In genomic region chr5:21701351-21702008, GRCm38 (mm10) we compare ENCODE assay signal across 8 mouse cellular contexts. TPM values are rescaled to one million over a fixed set of nuclear protein-coding genes. Genes with fewer than 3 reads are reported as not detected.
DNase-seq lines count a peak whose midpoint lies in the region; ATAC-seq and TF ChIP-seq lines count a peak whose summit lies in the region.

TSS of gene Napepld (minus strand) at chr5:21701396.

- peaks cover 3% of the 10 kb centered on the region; the same call in 1 of the 2 replicates for H3K79me2 ChIP-seq in MEL (ENCODE audit: control insufficient read depth, insufficient read depth, low read length, poor library complexity)

- peak; percentile 99 for ATAC-seq in forebrain, postnatal 0 days
- peak; percentile 99 for ATAC-seq in lung, embryonic 15.5 days (ENCODE audit: borderline replicate concordance, extremely low read depth, low FRiP score, low TSS enrichment)

- H3K4me1 ChIP-seq in MEL (ENCODE audit: control insufficient read depth in 1 of 2, insufficient read depth in 2 of 2, low read length in 2 of 2) = peaks cover 16 to 17% of the 10 kb centered on the region in 2 experiments
- no peaks in the 10 kb centered on the region; the same call in 1 of the 2 replicates for H3K4me1 ChIP-seq in cerebellum, adult 2 months (ENCODE audit: control insufficient read depth, insufficient read depth, low read length)
- H3K4me1 ChIP-seq in forebrain, postnatal 0 days (ENCODE audit: insufficient read depth) = no peaks in the 10 kb centered on the region
- 0 out of 2 replicates have a peak, but pooled peaks cover 4% of the 10 kb centered on the region for H3K4me1 ChIP-seq in lung, embryonic 15.5 days

- H3K9ac ChIP-seq in MEL (ENCODE audit: control insufficient read depth, low read depth, low read length, poor library complexity, severe bottlenecking) = peak within 1 kb of the TSS; percentile 84
- H3K9ac ChIP-seq in forebrain, postnatal 0 days = peak within 1 kb of the TSS; percentile 87
- peak within 1 kb of the TSS; percentile 89 for H3K9ac ChIP-seq in lung, embryonic 15.5 days

- TF ChIP-seq POLR2A in MEL (IDR thresholded peaks at IDR 0.05; ENCODE audit: control insufficient read depth in 1 of 2, insufficient read depth in 1 of 2, low read depth in 1 of 2, low read length in 2 of 2, poor library complexity in 1 of 2) = peak; percentile 100
- peak; percentile 98 for TF ChIP-seq POLR2A in cerebellum, adult 2 months (IDR thresholded peaks at IDR 0.05; ENCODE audit: borderline replicate concordance, insufficient read depth, low read length)

- under 1% methylated on average over 59 of the region's 59 CpGs for WGBS in cerebellum, adult 2 months
- WGBS in forebrain, postnatal 0 days = under 1% methylated on average over 57 of the region's 59 CpGs
- WGBS in lung, embryonic 15.5 days = under 1% methylated on average over 36 of the region's 59 CpGs

- no peaks in the 10 kb centered on the region for H3K27me3 ChIP-seq in MEL (ENCODE audit: control insufficient read depth in 1 of 2, insufficient read depth in 2 of 2, low read length in 2 of 2)
- H3K27me3 ChIP-seq in cerebellum, adult 2 months (ENCODE audit: control insufficient read depth, insufficient read depth, low read length) = no peaks in the 10 kb centered on the region
- H3K27me3 ChIP-seq in forebrain, postnatal 0 days (ENCODE audit: insufficient read depth, low read length) = no peaks in the 10 kb centered on the region
- no peaks in the 10 kb centered on the region for H3K27me3 ChIP-seq in lung, embryonic 15.5 days

- H3K9me3 ChIP-seq in MEL (replicated peaks; ENCODE audit: insufficient read depth, low read length) = no peaks in the 10 kb centered on the region
- no peaks in the 10 kb centered on the region for H3K9me3 ChIP-seq in forebrain, postnatal 0 days (ENCODE audit: low read length)
- H3K9me3 ChIP-seq in lung, embryonic 15.5 days = no peaks in the 10 kb centered on the region

- no peak; a peak in 1 of 6 replicates for TF ChIP-seq CTCF in MEL (IDR thresholded peaks at IDR 0.05 in 2 of 3, conservative IDR thresholded peaks at IDR 0.05 in 1 of 3; ENCODE audit: control insufficient read depth in 1 of 3, insufficient read depth in 1 of 3, low read depth in 2 of 3, low read length in 3 of 3, poor library complexity in 1 of 3, severe bottlenecking in 1 of 3)
- no peak for TF ChIP-seq CTCF in cerebellum, adult 2 months (IDR thresholded peaks at IDR 0.05; ENCODE audit: borderline replicate concordance, insufficient read depth, low read depth, low read length)
- TF ChIP-seq CTCF in forebrain, postnatal 0 days (IDR thresholded peaks at IDR 0.05; ENCODE audit: low read depth) = no peak

- peak; percentile 99 for DNase-seq in MEL (ENCODE audit: low read depth, low spot score)
- DNase-seq in cerebellum, adult 2 months = peak; percentile 98 to 100
- peak; percentile 98 for DNase-seq in forebrain, postnatal 0 days
- peak; percentile 100 for DNase-seq in heart, postnatal 4 days
- peak; percentile 96 to 98 for DNase-seq in layer of hippocampus, adult 8-10 months (ENCODE audit: low spot score in 2 of 2)
- peak; percentile 98 for DNase-seq in ovary, adult 18-20 months (ENCODE audit: low spot score)
- peak; percentile 98 for DNase-seq in thymus, postnatal 0 days (ENCODE audit: low spot score)

- peaks cover 0 to 29% of the 10 kb centered on the region in 2 experiments; a peak in 2 of 4 replicates for H3K36me3 ChIP-seq in MEL (ENCODE audit: control insufficient read depth in 1 of 2, insufficient read depth in 2 of 2, low read length in 2 of 2)
- H3K36me3 ChIP-seq in forebrain, postnatal 0 days (ENCODE audit: insufficient read depth) = no peaks in the 10 kb centered on the region
- H3K36me3 ChIP-seq in lung, embryonic 15.5 days = no peaks in the 10 kb centered on the region

- peak within 1 kb of the TSS; percentile 71 for H3K4me2 ChIP-seq in forebrain, postnatal 0 days (ENCODE audit: low read depth)
- H3K4me2 ChIP-seq in lung, embryonic 15.5 days = peak within 1 kb of the TSS; percentile 73

- no peak for TF ChIP-seq RAD21 in MEL (IDR thresholded peaks at IDR 0.05; ENCODE audit: low read depth, low read length)

- H3K4me3 ChIP-seq in MEL (ENCODE audit: control insufficient read depth in 1 of 2, insufficient read depth in 1 of 2, low read depth in 2 of 2, low read length in 2 of 2) = peak within 1 kb of the TSS; percentile 78 to 86
- H3K4me3 ChIP-seq in cerebellum, adult 2 months (replicated peaks; ENCODE audit: insufficient read depth, low read depth, low read length) = peak within 1 kb of the TSS; percentile 92
- H3K4me3 ChIP-seq in forebrain, postnatal 0 days (ENCODE audit: low read depth, low read length) = peak within 1 kb of the TSS; percentile 66
- H3K4me3 ChIP-seq in lung, embryonic 15.5 days = peak within 1 kb of the TSS; percentile 74

- H3K27ac ChIP-seq in MEL (ENCODE audit: control insufficient read depth, low read depth, low read length) = peak within 1 kb of the TSS; percentile 70
- H3K27ac ChIP-seq in cerebellum, adult 2 months (ENCODE audit: insufficient read depth, low read length) = peak within 1 kb of the TSS; percentile 97
- peak within 1 kb of the TSS; percentile 98 for H3K27ac ChIP-seq in forebrain, postnatal 0 days (ENCODE audit: low read depth, low read length)
- H3K27ac ChIP-seq in lung, embryonic 15.5 days = peak within 1 kb of the TSS; percentile 98

- no peak for TF ChIP-seq EP300 in MEL (IDR thresholded peaks at IDR 0.05; ENCODE audit: low read depth in 1 of 2, low read length in 2 of 2)

TF ChIP-seq in MEL, 35 proteins besides CTCF, POLR2A, EP300 and RAD21:
- TF ChIP-seq E2F4 (IDR thresholded peaks at IDR 0.05; ENCODE audit: borderline replicate concordance, low read depth, low read length) (no peak), HCFC1 (IDR thresholded peaks at IDR 0.05; ENCODE audit: low read depth, low read length) (peak; percentile 81), TCF12 (IDR thresholded peaks at IDR 0.05; ENCODE audit: low read depth, low read length) (0 out of 2 replicates have a peak, but pooled peaks have one; percentile 64), USF1 (IDR thresholded peaks at IDR 0.05; ENCODE audit: low read depth, low read length) (peak; percentile 91), RCOR1 (IDR thresholded peaks at IDR 0.05; ENCODE audit: low read depth, low read length) (peak; percentile 7; the same call in 1 of the 2 replicates), MYC (IDR thresholded peaks at IDR 0.05; ENCODE audit: low read depth, low read length) (peak; percentile 77; the same call in 1 of the 2 replicates), SIN3A (IDR thresholded peaks at IDR 0.05; ENCODE audit: low read length) (peak; percentile 72; the same call in 1 of the 2 replicates), ZC3H11A (IDR thresholded peaks at IDR 0.05; ENCODE audit: low read depth, low read length) (no peak), TAL1 (IDR thresholded peaks at IDR 0.05; ENCODE audit: low read length) (no peak), ZNF384 (IDR thresholded peaks at IDR 0.05; ENCODE audit: low read depth, low read length) (no peak), ELF1 (IDR thresholded peaks at IDR 0.05; ENCODE audit: low read depth, low read length) (peak; percentile 51; the same call in 1 of the 2 replicates), POLR2AphosphoS2 (IDR thresholded peaks at IDR 0.05; ENCODE audit: low read length) (peak; percentile 99), ETS1 (IDR thresholded peaks at IDR 0.05; ENCODE audit: low read depth, low read length) (no peak; the same call in 1 of the 2 replicates), NELFE (IDR thresholded peaks at IDR 0.05; ENCODE audit: low read depth, low read length) (peak; percentile 99), USF2 (IDR thresholded peaks at IDR 0.05; ENCODE audit: borderline replicate concordance in 1 of 2, insufficient read depth in 1 of 2, low read depth in 1 of 2, low read length in 2 of 2) (peak in 1 of 2 experiments; percentile 63; a peak in 1 of 4 replicates), BHLHE40 (IDR thresholded peaks at IDR 0.05; ENCODE audit: borderline replicate concordance, low read depth, low read length) (peak; percentile 85; the same call in 1 of the 2 replicates), ZMIZ1 (IDR thresholded peaks at IDR 0.05; ENCODE audit: low read depth, low read length) (peak; percentile 96), NRF1 (IDR thresholded peaks at IDR 0.05; ENCODE audit: insufficient read depth, low read depth, low read length, poor library complexity, severe bottlenecking) (peak; percentile 63), SMC3 (IDR thresholded peaks at IDR 0.05; ENCODE audit: low read depth, low read length) (no peak), KAT2A (conservative IDR thresholded peaks at IDR 0.05; ENCODE audit: low read depth, low read length) (no peak; the same call in 1 of the 2 replicates), TBP (IDR thresholded peaks at IDR 0.05; ENCODE audit: low read depth, low read length) (peak; percentile 54; the same call in 1 of the 2 replicates), MAX (IDR thresholded peaks at IDR 0.05; ENCODE audit: low read length) (peak; percentile 81), MXI1 (IDR thresholded peaks at IDR 0.05; ENCODE audit: low read depth, low read length) (peak; percentile 37; the same call in 1 of the 2 replicates), MAFK (IDR thresholded peaks at IDR 0.05; ENCODE audit: borderline replicate concordance, low read depth, low read length) (no peak), POLR2AphosphoS5 (IDR thresholded peaks at IDR 0.05; ENCODE audit: borderline replicate concordance, low read depth, low read length) (no peak)

RNA-seq across cellular contexts. Expression of gene Napepld, which starts in this region (rescaled TPM):
- total RNA-seq in MEL (2012; rRNA removed) = 1.5 and 1.9 TPM in 2 replicates
- polyA plus RNA-seq in MEL (2012; ENCODE audit: insufficient read depth in 1 of 2, insufficient read length in 2 of 2, low read depth in 1 of 2, low replicate concordance in 2 of 2, missing spikeins in 1 of 2) = 1 to 10 TPM in 1 of 2 experiments, not detected in 1; 3.0 TPM
- 7.4 and 7.7 TPM in 2 replicates for polyA plus RNA-seq in cerebellum, adult 2 months (2012; rRNA removed)
- total RNA-seq in forebrain, postnatal 0 days (2014; rRNA removed) = 2.7 and 3.7 TPM in 2 replicates
- 1.1 TPM in 2 replicates for polyA plus RNA-seq in forebrain, postnatal 0 days (2015; fragmentation: Nextera tagmentation; extraction: Ambion mirVana)
- total RNA-seq in heart, postnatal 4 days (2021) = 1 to 10 TPM; 6.4 to 7.5 TPM
- 10 to 100 TPM; 21.7 to 28.2 (median 23.9) TPM for total RNA-seq in layer of hippocampus, adult 8-10 months (2022)
- 4.0 and 4.9 TPM in 2 replicates for polyA plus RNA-seq in lung, embryonic 15.5 days (2015; fragmentation: Nextera tagmentation; extraction: Ambion mirVana)
- polyA plus RNA-seq in thymus, postnatal 0 days (2015; fragmentation: Nextera tagmentation; extraction: Ambion mirVana) = 0.86 and 0.90 TPM in 2 replicates

Comparison
In these comparisons a context has a peak if more than half of its experiments do, and no peak if none do; other contexts are left out.
1. Peak in every context shown above with its lines: DNase-seq, ATAC-seq, H3K4me3 ChIP-seq and H3K27ac ChIP-seq.
2. Peak in DNase-seq in thymus, postnatal 0 days; RNA of the gene not detected or under 1 TPM.